Mouse (Mus musculus) neural tube, embryonic 12.5 days (tissue): ENCODE results near the gene Trp63. TPM values are rescaled to one million over a fixed set of nuclear protein-coding genes. Genes with fewer than 3 reads are reported as not detected.

Experiments
- ATAC-seq: fragments of 200-750 bp; cut with Nextera tagmentation; 2 replicates; pipeline ENCODE4 v1.8.0; 2017; ENCODE audit warnings: low read depth, mild to moderate bottlenecking, moderate TSS enrichment, moderate library complexity; ENCODE audit not compliant: low FRiP score
- H3K27ac ChIP-seq: fragments of 300-500 bp; sonication (generic); 2 replicates; pipeline ENCODE4 v1.5.1; 2016
- H3K27me3 ChIP-seq: fragments of 300-500 bp; sonication (generic); replicated peaks from 2 replicates; pipeline ENCODE4 v1.6.1; 2016; ENCODE audit warnings: mild to moderate bottlenecking
- H3K36me3 ChIP-seq: fragments of 300-500 bp; sonication (generic); 2 replicates; pipeline ENCODE4 v1.6.1; 2016; ENCODE audit warnings: mild to moderate bottlenecking
- H3K4me1 ChIP-seq: fragments of 300-500 bp; sonication (generic); 2 replicates; pipeline ENCODE4 v1.6.1; 2016
- H3K4me2 ChIP-seq: fragments of 300-500 bp; sonication (generic); replicated peaks from 2 replicates; pipeline ENCODE4 v1.6.1; 2016; ENCODE audit warnings: mild to moderate bottlenecking
- H3K4me3 ChIP-seq: fragments of 300-500 bp; sonication (generic); 2 replicates; pipeline ENCODE4 v1.5.1; 2016
- H3K9ac ChIP-seq: fragments of 300-500 bp; sonication (generic); 2 replicates; pipeline ENCODE4 v1.6.1; 2016; ENCODE audit warnings: mild to moderate bottlenecking
- H3K9me3 ChIP-seq: fragments of 300-500 bp; sonication (generic); 2 replicates; pipeline ENCODE4 v1.6.1; 2016; ENCODE audit warnings: mild to moderate bottlenecking
- WGBS: fragments of 180-500 bp; shearing (Covaris S2); methylation state at CpG from one replicate; pipeline ENCODE4 v1.1.7; 2016; 5-methylcytosine and 5-hydroxymethylcytosine counted together
- polyA plus RNA-seq: library from polyadenylated mRNA; unstranded; fragments of >200 nt; fragmentation: Nextera tagmentation; extraction: Ambion mirVana; gene quantifications from 2 replicates; pipeline ENCODE4 v1.2.1, GENCODE M21; 2016

Trp63 gene
- polyA plus RNA-seq, 1 experiment from 2014 or later = 3.3 TPM

GRCm38 (mm10) chr16:25786457-25786856 is 102.9 kb downstream of the Trp63 start:
- H3K4me1 ChIP-seq = no peaks in the 10 kb centered on the region
- H3K36me3 ChIP-seq = no peaks in the 10 kb centered on the region
- H3K4me2 ChIP-seq = no peak overlapping the region
- no peaks in the 10 kb centered on the region for H3K9me3 ChIP-seq
- no peak overlapping the region for H3K9ac ChIP-seq
- no peak overlapping the region for H3K27ac ChIP-seq
- no peak for ATAC-seq
- H3K4me3 ChIP-seq = no peak overlapping the region
- H3K27me3 ChIP-seq = no peaks in the 10 kb centered on the region
- WGBS = 84% methylated on average over 5 of the region's 5 CpGs

DNA sequence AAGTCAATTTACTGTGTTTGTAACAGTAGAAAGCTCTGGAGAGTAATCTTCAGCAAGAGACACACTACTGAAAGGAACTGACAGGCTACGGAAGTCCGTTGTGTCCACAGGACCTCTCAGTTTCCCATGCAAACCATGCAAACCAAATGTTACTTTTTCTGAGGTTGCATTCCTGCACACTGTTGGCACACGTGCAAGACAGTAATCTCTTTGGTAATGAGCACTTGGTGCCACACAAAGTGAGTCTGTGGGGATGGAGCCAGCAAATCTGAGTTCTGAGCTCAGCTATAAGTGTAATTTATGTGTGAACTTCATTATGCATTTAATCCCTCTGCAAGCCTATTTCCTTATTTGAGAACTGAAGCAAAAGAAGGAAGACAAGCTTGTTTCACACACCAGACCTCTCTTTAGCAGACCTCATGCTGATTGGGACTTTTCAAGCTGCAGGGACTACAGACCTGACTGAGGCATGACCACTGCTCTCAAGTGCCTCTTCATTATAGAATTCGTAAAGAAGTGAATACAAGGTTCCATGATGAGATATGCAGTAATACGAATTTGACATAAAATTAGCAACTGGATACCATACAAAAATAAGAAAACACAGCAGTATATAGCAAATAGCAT is 109.2 kb downstream of the Trp63 start:
- H3K9ac ChIP-seq = no peak overlapping the region
- H3K9me3 ChIP-seq = no peaks in the 10 kb centered on the region
- H3K27me3 ChIP-seq = no peaks in the 10 kb centered on the region
- no peak overlapping the region for H3K4me3 ChIP-seq
- H3K4me1 ChIP-seq = no peaks in the 10 kb centered on the region
- 81% methylated on average over 5 of the region's 5 CpGs for WGBS
- H3K27ac ChIP-seq = no peak overlapping the region
- ATAC-seq = no peak
- no peak overlapping the region for H3K4me2 ChIP-seq
- no peaks in the 10 kb centered on the region for H3K36me3 ChIP-seq

DNA sequence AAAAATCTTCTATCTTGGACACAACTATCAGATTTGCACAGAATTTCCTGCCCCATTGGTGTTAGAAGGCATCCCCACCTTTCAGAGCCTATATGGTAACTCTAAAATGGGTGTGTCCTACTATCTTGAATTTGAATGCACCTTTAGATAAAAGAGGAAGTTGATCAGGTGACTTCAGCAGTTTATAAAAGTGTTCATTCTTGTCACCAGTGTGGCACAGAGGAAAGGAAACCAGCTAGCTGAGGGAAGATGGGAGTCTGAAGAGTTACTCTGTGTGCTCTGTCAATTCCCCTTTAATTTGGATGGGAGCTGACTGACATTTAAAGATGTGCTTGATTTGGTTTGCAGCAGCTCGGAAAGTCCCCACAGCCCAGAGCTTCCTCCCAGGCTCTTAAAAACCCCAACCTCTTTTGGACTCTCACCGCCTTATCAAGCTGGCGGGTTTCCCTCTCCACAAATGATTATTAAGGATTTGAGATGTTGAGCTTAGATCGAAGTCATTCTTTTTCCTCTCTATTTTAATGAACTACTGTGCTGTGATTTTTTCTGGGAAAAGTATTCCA is 114.2 kb downstream of the Trp63 start:
- H3K27me3 ChIP-seq = no peaks in the 10 kb centered on the region
- H3K4me1 ChIP-seq = no peaks in the 10 kb centered on the region
- H3K9ac ChIP-seq = no peak overlapping the region
- H3K27ac ChIP-seq = no peak overlapping the region
- ATAC-seq = no peak
- H3K9me3 ChIP-seq = no peaks in the 10 kb centered on the region
- no peaks in the 10 kb centered on the region for H3K36me3 ChIP-seq
- no peak overlapping the region for H3K4me3 ChIP-seq
- 94% methylated on average over 4 of the region's 4 CpGs for WGBS
- no peak overlapping the region for H3K4me2 ChIP-seq

GRCm38 (mm10) chr16:25799618-25800017 is 116.1 kb downstream of the Trp63 start:
- no peaks in the 10 kb centered on the region for H3K4me1 ChIP-seq
- no peak for ATAC-seq
- no peak overlapping the region for H3K27ac ChIP-seq
- H3K27me3 ChIP-seq = no peaks in the 10 kb centered on the region
- no peak overlapping the region for H3K4me3 ChIP-seq
- H3K9ac ChIP-seq = no peak overlapping the region
- H3K36me3 ChIP-seq = no peaks in the 10 kb centered on the region
- no peaks in the 10 kb centered on the region for H3K9me3 ChIP-seq
- H3K4me2 ChIP-seq = no peak overlapping the region

DNA sequence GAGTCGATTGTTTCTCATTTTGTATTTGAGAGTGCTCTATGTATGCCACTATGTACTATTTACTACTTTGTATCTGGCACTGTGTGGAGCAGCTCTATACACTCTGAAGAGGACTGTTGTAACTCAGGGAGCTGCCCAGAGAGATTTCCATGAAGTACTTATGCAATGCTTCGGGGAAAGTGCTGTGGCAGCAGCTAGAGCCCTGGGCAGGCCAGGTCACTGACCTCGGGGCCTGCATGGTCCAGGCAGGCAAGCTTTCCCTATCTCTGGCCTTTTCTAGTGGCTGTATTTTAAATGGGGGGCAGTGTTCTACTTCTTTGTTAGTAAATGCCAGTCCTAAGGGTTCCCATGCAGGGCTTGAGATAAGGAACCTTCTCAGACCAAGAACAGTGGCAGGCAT is 121.4 kb downstream of the Trp63 start:
- H3K27ac ChIP-seq = no peak overlapping the region
- no peaks in the 10 kb centered on the region for H3K27me3 ChIP-seq
- H3K9me3 ChIP-seq = no peaks in the 10 kb centered on the region
- no peak overlapping the region for H3K4me3 ChIP-seq
- no peaks in the 10 kb centered on the region for H3K4me1 ChIP-seq
- H3K4me2 ChIP-seq = no peak overlapping the region
- no peak for ATAC-seq
- H3K36me3 ChIP-seq = no peaks in the 10 kb centered on the region
- WGBS = 80% methylated on average over 3 of the region's 3 CpGs
- H3K9ac ChIP-seq = no peak overlapping the region

GRCm38 (mm10) chr16:25807116-25807515 is 123.6 kb downstream of the Trp63 start:
- Histone ChIP-seq H3K9ac (no peak overlapping the region), H3K9me3 (no peaks in the 10 kb centered on the region), H3K4me2 (no peak overlapping the region), H3K36me3 (no peaks in the 10 kb centered on the region), H3K27me3 (no peaks in the 10 kb centered on the region), H3K27ac (no peak overlapping the region), H3K4me3 (no peak overlapping the region), H3K4me1 (no peaks in the 10 kb centered on the region)
- no peak for ATAC-seq

GRCm38 (mm10) chr16:25817753-25818624 is 134.4 kb downstream of the Trp63 start:
- 0 out of 2 replicates have a peak, but pooled peaks cover 8% of the 10 kb centered on the region for H3K4me1 ChIP-seq
- no peak for ATAC-seq
- H3K4me3 ChIP-seq = no peak overlapping the region

DNA sequence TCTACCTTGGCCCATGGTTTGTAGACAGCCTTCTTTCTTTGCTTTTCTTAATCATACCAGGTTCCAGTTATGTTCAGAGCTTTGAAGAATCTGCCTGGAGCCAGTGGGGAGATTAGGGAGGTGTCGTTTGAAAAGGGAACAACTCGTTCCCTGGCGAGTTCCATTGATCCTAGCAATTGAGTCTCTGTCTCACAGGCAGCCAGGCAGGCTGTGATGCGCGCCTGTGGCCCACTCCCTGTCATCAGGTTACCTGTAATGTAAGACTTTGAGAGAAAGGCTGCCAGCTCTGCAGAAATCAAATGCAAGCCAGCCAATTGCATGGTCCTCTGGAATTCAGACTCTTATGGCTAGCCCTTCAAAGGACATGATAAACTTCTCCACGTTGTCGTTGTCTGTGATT is 142.5 kb downstream of the Trp63 start:
- Histone ChIP-seq H3K4me3 (no peak overlapping the region), H3K27me3 (no peaks in the 10 kb centered on the region), H3K9me3 (no peaks in the 10 kb centered on the region), H3K4me1 (no peaks in the 10 kb centered on the region), H3K27ac (no peak overlapping the region), H3K36me3 (no peaks in the 10 kb centered on the region), H3K9ac (no peak overlapping the region), H3K4me2 (no peak overlapping the region)
- 60% methylated on average over 7 of the region's 7 CpGs for WGBS
- ATAC-seq = no peak

More at GRCm38 (mm10) chr16:25817753-25818624, 134.4 kb downstream of the Trp63 start:
- WGBS = 8% methylated on average over 10 of the region's 10 CpGs
- H3K4me2 ChIP-seq = no peak overlapping the region
- no peaks in the 10 kb centered on the region for H3K27me3 ChIP-seq
- no peaks in the 10 kb centered on the region for H3K36me3 ChIP-seq
- no peaks in the 10 kb centered on the region for H3K9me3 ChIP-seq
- no peak overlapping the region for H3K9ac ChIP-seq
- no peak overlapping the region for H3K27ac ChIP-seq

GRCm38 (mm10) chr16:25832576-25832975 is 149.0 kb downstream of the Trp63 start:
- H3K4me1 ChIP-seq = no peaks in the 10 kb centered on the region
- H3K27ac ChIP-seq = no peak overlapping the region
- H3K27me3 ChIP-seq = no peaks in the 10 kb centered on the region
- no peak overlapping the region for H3K4me2 ChIP-seq
- 85% methylated on average over 4 of the region's 4 CpGs for WGBS
- no peak for ATAC-seq
- H3K9me3 ChIP-seq = no peaks in the 10 kb centered on the region
- H3K4me3 ChIP-seq = no peak overlapping the region
- no peak overlapping the region for H3K9ac ChIP-seq
- no peaks in the 10 kb centered on the region for H3K36me3 ChIP-seq

GRCm38 (mm10) chr16:25835301-25835700 is 151.7 kb downstream of the Trp63 start:
- H3K4me3 ChIP-seq = no peak overlapping the region
- no peak overlapping the region for H3K27ac ChIP-seq
- H3K9ac ChIP-seq = no peak overlapping the region
- ATAC-seq = no peak
- H3K36me3 ChIP-seq = no peaks in the 10 kb centered on the region
- H3K4me2 ChIP-seq = no peak overlapping the region
- no peaks in the 10 kb centered on the region for H3K4me1 ChIP-seq
- WGBS = 84% methylated on average over 3 of the region's 3 CpGs
- H3K27me3 ChIP-seq = no peaks in the 10 kb centered on the region
- no peaks in the 10 kb centered on the region for H3K9me3 ChIP-seq

DNA sequence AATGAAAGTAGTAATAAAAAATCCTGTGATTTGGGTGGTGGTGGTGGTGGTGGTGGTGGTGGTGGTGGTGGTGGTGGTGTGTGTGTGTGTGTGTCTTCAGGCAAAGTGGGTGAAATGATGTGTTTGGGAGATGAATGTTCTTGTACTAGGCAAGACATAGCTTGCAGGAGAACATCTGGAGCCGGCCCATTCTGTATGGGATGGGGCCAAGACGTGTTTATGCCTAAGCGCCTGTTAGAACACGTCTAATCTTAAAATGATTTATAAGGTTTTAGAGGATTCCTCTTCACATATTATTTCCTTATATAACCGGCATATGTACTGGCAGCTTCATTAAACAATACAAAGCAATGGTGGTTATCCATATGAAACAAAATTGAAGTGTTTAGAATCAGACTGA is 152.2 kb downstream of the Trp63 start:
- no peak overlapping the region for H3K4me3 ChIP-seq
- H3K27me3 ChIP-seq = no peaks in the 10 kb centered on the region
- no peaks in the 10 kb centered on the region for H3K9me3 ChIP-seq
- no peak overlapping the region for H3K9ac ChIP-seq
- WGBS = 86% methylated on average over 5 of the region's 5 CpGs
- no peak overlapping the region for H3K4me2 ChIP-seq
- H3K36me3 ChIP-seq = no peaks in the 10 kb centered on the region
- H3K27ac ChIP-seq = no peak overlapping the region
- no peaks in the 10 kb centered on the region for H3K4me1 ChIP-seq
- ATAC-seq = no peak

DNA sequence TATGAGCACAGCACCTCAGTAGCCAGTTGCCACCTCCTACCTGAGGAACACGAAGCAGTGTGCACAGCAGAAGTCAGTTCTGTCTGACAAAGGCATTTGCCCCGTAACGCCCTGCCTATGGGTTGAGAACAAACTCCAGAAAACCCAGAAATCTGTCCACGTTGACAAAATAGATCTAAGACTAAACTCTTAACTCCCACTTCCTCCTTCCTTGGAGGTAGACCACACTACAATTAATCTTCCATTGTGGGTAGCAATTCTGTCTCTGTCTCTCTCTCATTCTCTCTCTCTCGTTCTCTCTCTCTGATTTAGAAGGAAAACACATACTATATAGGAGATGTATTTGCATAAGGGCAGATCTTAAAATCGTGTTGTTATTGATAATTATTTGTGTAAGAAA is 159.4 kb downstream of the Trp63 start:
- Histone ChIP-seq H3K27ac (no peak overlapping the region), H3K9me3 (no peaks in the 10 kb centered on the region), H3K27me3 (no peaks in the 10 kb centered on the region), H3K4me1 (no peaks in the 10 kb centered on the region), H3K4me2 (no peak overlapping the region), H3K4me3 (no peak overlapping the region), H3K9ac (no peak overlapping the region), H3K36me3 (no peaks in the 10 kb centered on the region)
- 81% methylated on average over 6 of the region's 6 CpGs for WGBS
- no peak for ATAC-seq
